Mouse (Mus musculus): ENCODE measurements around the gene Lrriq3. TPM values are rescaled to one million over a fixed set of nuclear protein-coding genes. Genes with fewer than 3 reads are reported as not detected.

Gene Lrriq3
- polyA plus RNA-seq, 1 experiment: not detected

DNA sequence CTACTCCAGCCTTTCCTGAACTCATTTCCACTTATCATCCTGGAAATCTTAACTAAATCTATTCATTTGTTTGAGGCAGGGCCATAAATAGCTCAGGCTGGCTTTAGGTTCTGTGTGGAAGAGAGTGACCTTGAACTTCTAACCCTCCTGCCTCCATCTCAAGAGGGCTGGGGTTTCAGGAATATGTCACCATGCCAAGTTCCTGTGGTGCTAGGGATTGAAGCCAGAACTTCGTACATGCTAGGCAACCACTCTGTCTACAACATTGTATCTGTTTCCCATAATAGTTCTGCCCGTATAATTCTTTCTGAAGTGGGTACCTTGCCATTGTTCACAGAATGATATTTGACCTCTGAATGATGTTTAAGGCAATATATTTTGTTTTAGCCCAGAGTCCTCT, 95.6 kb downstream of the Lrriq3 start:
- Histone ChIP-seq H3K4me1 (ENCODE audit: control insufficient read depth) (no peaks in the 10 kb centered on the region), H3K27me3 (ENCODE audit: control insufficient read depth) (no peaks in the 10 kb centered on the region), H3K4me3 (replicated peaks) (no peak overlapping the region), H3K9me3 (ENCODE audit: control insufficient read depth, low read length) (no peaks in the 10 kb centered on the region; the same call in 1 of the 2 replicates), H3K36me3 (ENCODE audit: control insufficient read depth) (no peaks in the 10 kb centered on the region)
- no peak for TF ChIP-seq TAL1 (IDR thresholded peaks at IDR 0.05; ENCODE audit: low read length)
- TF ChIP-seq GATA1 (IDR thresholded peaks at IDR 0.05; ENCODE audit: low read length): no peak

DNA sequence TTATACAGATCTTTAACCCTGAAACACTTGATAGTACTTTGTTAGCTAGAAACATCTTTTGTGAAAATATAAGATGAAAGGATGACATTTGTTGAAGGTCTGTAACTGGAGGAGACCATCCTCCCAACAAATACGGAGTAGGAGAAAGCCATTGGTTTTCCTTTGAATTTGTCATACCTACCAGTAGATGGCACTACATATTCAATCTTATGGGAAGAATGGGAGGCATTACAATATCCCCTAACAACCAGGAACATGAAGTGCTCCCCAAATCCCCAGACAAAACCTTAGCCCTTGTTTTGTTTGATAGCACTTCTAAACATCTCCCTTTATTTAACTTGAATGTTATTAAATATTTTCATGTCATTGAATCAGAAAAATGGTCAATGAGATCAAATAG, 141.7 kb downstream of the Lrriq3 start:
- Histone ChIP-seq H3K4me3 (replicated peaks) (no peak overlapping the region), H3K9me3 (ENCODE audit: control insufficient read depth, low read length) (peaks cover 3% of the 10 kb centered on the region; the same call in 1 of the 2 replicates), H3K4me1 (ENCODE audit: control insufficient read depth) (peaks cover 3% of the 10 kb centered on the region; the same call in 1 of the 2 replicates), H3K27me3 (ENCODE audit: control insufficient read depth) (no peaks in the 10 kb centered on the region), H3K36me3 (ENCODE audit: control insufficient read depth) (no peaks in the 10 kb centered on the region)
- TF ChIP-seq TAL1 (IDR thresholded peaks at IDR 0.05; ENCODE audit: low read length) (no peak), GATA1 (IDR thresholded peaks at IDR 0.05; ENCODE audit: low read length) (no peak)

DNA sequence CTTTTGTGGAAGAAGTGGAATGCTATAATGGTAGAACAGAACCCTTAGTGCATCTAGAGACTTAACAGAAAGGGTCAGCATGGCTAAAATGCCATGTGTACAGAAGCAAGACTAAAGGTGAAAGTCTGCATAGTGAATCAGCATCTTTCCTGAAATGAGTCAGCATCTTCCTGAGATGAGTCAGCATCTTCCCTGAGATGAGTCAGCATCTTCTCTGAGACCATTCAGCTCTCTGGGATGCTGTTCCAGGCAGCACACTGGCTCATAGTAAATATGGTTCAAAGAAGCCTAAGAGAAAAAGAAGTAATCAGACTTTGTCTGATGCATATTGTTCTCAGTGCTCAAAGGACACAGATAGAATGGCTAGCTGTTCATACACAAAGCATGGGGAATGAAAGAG, 142.3 kb downstream of the Lrriq3 start:
- Histone ChIP-seq H3K4me1 (ENCODE audit: control insufficient read depth) (peaks cover 3% of the 10 kb centered on the region; the same call in 1 of the 2 replicates), H3K4me3 (replicated peaks) (no peak overlapping the region), H3K9me3 (ENCODE audit: control insufficient read depth, low read length) (peaks cover 3% of the 10 kb centered on the region; the same call in 1 of the 2 replicates), H3K27me3 (ENCODE audit: control insufficient read depth) (no peaks in the 10 kb centered on the region), H3K36me3 (ENCODE audit: control insufficient read depth) (no peaks in the 10 kb centered on the region)
- TF ChIP-seq GATA1 (IDR thresholded peaks at IDR 0.05; ENCODE audit: low read length): no peak
- no peak for TF ChIP-seq TAL1 (IDR thresholded peaks at IDR 0.05; ENCODE audit: low read length)

Other genes with a start within 250 kb of the Lrriq3 start
- not detected in 2 replicates for gene Tnni3k, start 38.0 kb upstream of the Lrriq3 start, polyA plus RNA-seq (2012)
- 0.04 TPM in 1 of 2 replicates, not detected in the other for gene Fpgt, start within 50 bp of the Lrriq3 start, polyA plus RNA-seq (2012)

Measured in erythroblast, embryonic 14.5 days (primary cell).